Mouse (Mus musculus) embryonic facial prominence, embryonic 11.5 days (tissue): Measurements from ENCODE around the gene Fbh1. TPM values are rescaled to one million over a fixed set of nuclear protein-coding genes. Genes with fewer than 3 reads are reported as not detected.
"Not testable (repeated sequence)": the region's sequence is repeated elsewhere in the genome, so short reads cannot be mapped to it uniquely, and the experiment has no call there.

Experiments used
- ATAC-seq: fragments of 200-750 bp; cut with Nextera tagmentation; replicated peaks from 2 replicates; pipeline ENCODE4 v1.8.0; 2017; ENCODE audit warnings: low read depth; ENCODE audit not compliant: insufficient number of reproducible peaks, low FRiP score, low TSS enrichment
- DNase-seq: peaks from one replicate; pipeline ENCODE4 v3.0.0-alpha.2; 2015; ENCODE audit warnings: low spot score
- H3K27ac ChIP-seq: fragments of 300-500 bp; sonication (generic); replicated peaks from 2 replicates; pipeline ENCODE4 v1.5.1; 2014; ENCODE audit warnings: mild to moderate bottlenecking, low read depth, low read length, control low read depth
- H3K27me3 ChIP-seq: fragments of 300-500 bp; sonication (generic); 2 replicates; pipeline ENCODE4 v1.6.1; 2014; ENCODE audit warnings: mild to moderate bottlenecking, low read length, moderate library complexity, mixed read lengths; ENCODE audit not compliant: control insufficient read depth, insufficient read depth
- H3K36me3 ChIP-seq: fragments of 300-500 bp; sonication (generic); replicated peaks from 2 replicates; pipeline ENCODE4 v1.6.1; 2014; ENCODE audit warnings: low read depth, mild to moderate bottlenecking, low read length, moderate library complexity, mixed read lengths; ENCODE audit not compliant: control insufficient read depth, insufficient read depth
- H3K4me1 ChIP-seq: fragments of 300-500 bp; sonication (generic); 2 replicates; pipeline ENCODE4 v1.6.1; 2014; ENCODE audit warnings: low read length, mixed read lengths; ENCODE audit not compliant: control insufficient read depth, insufficient read depth
- H3K4me2 ChIP-seq: fragments of 300-500 bp; sonication (generic); 2 replicates; pipeline ENCODE4 v1.6.1; 2014; ENCODE audit warnings: low read depth, mild to moderate bottlenecking, control low read depth, low read length, moderate library complexity
- H3K4me3 ChIP-seq: fragments of 300-500 bp; sonication (generic); 2 replicates; pipeline ENCODE4 v1.5.1; 2014; ENCODE audit warnings: low read depth, low read length, control low read depth
- H3K9ac ChIP-seq: fragments of 300-500 bp; sonication (generic); replicated peaks from 2 replicates; pipeline ENCODE4 v1.6.1; 2014; ENCODE audit warnings: mild to moderate bottlenecking, control low read depth, low read length
- H3K9me3 ChIP-seq: fragments of 300-500 bp; sonication (generic); replicated peaks from 2 replicates; pipeline ENCODE4 v1.6.1; 2016; ENCODE audit warnings: mild to moderate bottlenecking, low read length, inconsistent platforms, mixed read lengths; ENCODE audit not compliant: control insufficient read depth
- WGBS: fragments of 180-500 bp; shearing (Covaris S2); extraction: QIAGEN DNeasy Blood & Tissue Kit; methylation state at CpG from one replicate; pipeline ENCODE4 v1.1.7; 2014; 5-methylcytosine and 5-hydroxymethylcytosine counted together
- polyA plus RNA-seq: library from polyadenylated mRNA; unstranded; fragments of >200 nt; fragmentation: Nextera tagmentation; extraction: Ambion mirVana; gene quantifications from 2 replicates; pipeline ENCODE4 v1.2.1, GENCODE M21; 2014

Gene Fbh1
- polyA plus RNA-seq, 1 experiment from 2014 or later: 148 TPM

DNA sequence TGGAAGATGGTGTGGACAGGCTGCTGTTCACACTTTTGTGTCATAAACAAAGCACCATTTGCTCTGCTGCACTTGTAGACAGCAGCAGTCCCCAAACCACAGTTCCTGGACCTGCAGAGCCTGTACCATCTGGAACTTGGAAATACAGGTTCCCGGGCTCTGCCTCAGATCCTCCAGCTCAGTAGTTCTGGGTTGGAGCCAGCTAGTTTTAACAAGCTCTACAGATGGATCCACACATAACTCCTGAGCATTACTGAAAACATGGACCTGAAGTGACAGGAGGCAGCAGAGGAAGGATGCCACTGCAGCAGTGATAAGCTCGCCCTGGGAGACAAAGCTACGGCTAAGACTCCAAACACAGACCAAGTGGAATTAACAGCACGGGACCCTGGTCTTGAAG lies 62.8 kb downstream of the Fbh1 start:
- Histone ChIP-seq H3K27ac (no peak overlapping the region), H3K9me3 (no peaks in the 10 kb centered on the region), H3K9ac (no peak overlapping the region), H3K27me3 (no peaks in the 10 kb centered on the region), H3K4me2 (no peak overlapping the region), H3K4me1 (no peaks in the 10 kb centered on the region), H3K36me3 (no peaks in the 10 kb centered on the region), H3K4me3 (no peak overlapping the region)
- 81% methylated on average over 4 of the region's 4 CpGs for WGBS
- ATAC-seq (no peak), DNase-seq (no peak)

DNA sequence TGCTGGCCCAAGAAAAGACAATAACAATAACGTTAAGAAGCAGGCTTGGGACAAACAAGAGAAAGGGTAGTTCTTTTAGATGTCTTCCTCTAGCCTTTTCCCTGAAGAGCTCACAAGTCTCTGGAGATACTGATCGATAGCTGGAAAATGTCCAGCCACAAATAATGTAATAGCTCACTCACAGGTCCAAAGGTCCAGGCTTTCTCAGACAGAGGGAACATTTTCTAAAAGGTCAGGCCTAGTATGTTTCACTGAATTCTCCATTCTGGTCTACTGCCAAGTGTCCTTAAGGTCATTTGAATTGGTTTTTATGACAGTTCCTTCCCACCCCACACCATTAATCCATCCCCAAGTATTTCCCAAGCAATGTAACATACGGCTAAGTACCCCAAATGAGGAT lies 64.4 kb downstream of the Fbh1 start:
- DNase-seq: no peak
- Histone ChIP-seq H3K4me1 (no peaks in the 10 kb centered on the region), H3K27me3 (no peaks in the 10 kb centered on the region), H3K9ac (no peak overlapping the region), H3K4me2 (no peak overlapping the region), H3K27ac (no peak overlapping the region), H3K9me3 (no peaks in the 10 kb centered on the region), H3K4me3 (no peak overlapping the region), H3K36me3 (no peaks in the 10 kb centered on the region)
- no peak for ATAC-seq
- WGBS: 72% methylated on average over 3 of the region's 3 CpGs

DNA sequence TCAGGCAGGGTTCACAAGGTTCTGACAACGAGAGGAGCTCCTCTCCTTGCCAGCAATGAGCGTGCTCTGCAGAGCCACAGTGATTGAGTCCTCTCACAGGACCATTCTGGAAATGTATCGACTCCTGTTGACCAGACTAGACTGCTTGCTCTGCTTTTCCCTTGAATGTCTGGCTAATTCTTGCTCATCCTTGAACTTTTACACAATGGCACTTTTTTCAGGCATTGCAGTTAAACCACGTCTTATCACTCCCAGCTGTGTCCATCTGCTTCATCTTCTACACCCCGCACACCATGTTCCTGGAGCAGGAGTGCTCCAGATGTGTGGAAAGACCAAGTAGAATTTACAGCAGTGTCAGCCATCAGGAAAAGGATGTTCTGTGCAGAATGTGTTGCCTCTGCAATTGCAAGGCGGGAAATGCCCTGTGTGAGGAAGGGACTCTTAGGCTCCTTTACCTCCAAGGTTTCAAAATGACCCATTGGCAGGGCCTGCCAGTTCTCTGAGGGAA lies 64.8 kb downstream of the Fbh1 start:
- Histone ChIP-seq H3K27me3 (no peaks in the 10 kb centered on the region), H3K36me3 (no peaks in the 10 kb centered on the region), H3K4me3 (no peak overlapping the region), H3K4me2 (no peak overlapping the region), H3K27ac (no peak overlapping the region), H3K9me3 (no peaks in the 10 kb centered on the region), H3K4me1 (no peaks in the 10 kb centered on the region), H3K9ac (no peak overlapping the region)
- ATAC-seq: no peak
- DNase-seq: no peak
- WGBS: 83% methylated on average over 6 of the region's 6 CpGs

DNA sequence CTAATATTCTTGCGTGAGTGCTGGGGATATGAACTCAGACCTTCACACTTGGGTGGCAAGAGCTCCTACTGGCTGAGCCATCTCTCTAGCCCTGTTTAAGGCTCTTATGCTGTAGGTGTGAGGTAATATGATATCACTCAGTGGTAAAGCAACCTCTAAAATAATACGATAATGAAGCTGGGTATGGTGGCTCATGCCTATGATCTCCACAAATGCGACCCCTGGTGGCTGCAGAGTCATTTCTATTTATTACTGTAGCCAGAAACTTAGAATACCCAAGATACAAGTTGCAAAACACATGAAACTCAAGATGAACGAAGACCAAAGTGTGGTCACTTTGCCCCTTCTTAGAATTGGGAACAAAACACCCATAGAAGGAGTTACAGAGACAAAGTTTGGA lies 67.3 kb downstream of the Fbh1 start:
- 53% methylated on average over 4 of the region's 4 CpGs for WGBS
- H3K9me3 ChIP-seq, H3K27ac ChIP-seq, H3K36me3 ChIP-seq, H3K27me3 ChIP-seq, H3K4me1 ChIP-seq, H3K4me3 ChIP-seq, H3K4me2 ChIP-seq, ATAC-seq, H3K9ac ChIP-seq: not testable (repeated sequence)
- peak; percentile 44 for DNase-seq

DNA sequence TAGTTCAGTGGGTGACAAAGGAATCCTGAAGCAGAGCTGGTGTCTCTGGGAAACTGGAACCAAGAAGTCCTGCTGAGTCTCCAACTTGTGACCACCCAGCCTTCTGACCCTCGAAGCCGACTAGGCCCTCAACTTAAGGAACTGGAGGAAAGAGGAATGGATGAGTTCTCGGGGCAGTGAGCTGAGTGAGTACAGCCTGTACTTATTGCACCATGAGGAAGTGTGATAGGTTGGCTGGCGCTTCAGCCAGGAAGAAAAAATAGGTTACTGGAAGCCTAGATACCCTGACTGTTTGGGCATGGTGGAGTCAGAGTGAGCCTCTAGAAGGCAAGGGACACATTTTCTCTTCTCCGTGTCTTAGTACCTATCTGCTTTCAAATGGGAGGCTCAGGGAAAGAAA lies 68.8 kb downstream of the Fbh1 start:
- H3K9me3 ChIP-seq: no peaks in the 10 kb centered on the region
- WGBS: 83% methylated on average over 5 of the region's 5 CpGs
- H3K4me3 ChIP-seq: no peak overlapping the region
- no peak overlapping the region for H3K4me2 ChIP-seq
- H3K27ac ChIP-seq: no peak overlapping the region
- H3K4me1 ChIP-seq: no peaks in the 10 kb centered on the region
- no peak for DNase-seq
- no peak for ATAC-seq
- H3K36me3 ChIP-seq: no peaks in the 10 kb centered on the region
- H3K9ac ChIP-seq: no peak overlapping the region
- peaks cover 11% of the 10 kb centered on the region for H3K27me3 ChIP-seq

DNA sequence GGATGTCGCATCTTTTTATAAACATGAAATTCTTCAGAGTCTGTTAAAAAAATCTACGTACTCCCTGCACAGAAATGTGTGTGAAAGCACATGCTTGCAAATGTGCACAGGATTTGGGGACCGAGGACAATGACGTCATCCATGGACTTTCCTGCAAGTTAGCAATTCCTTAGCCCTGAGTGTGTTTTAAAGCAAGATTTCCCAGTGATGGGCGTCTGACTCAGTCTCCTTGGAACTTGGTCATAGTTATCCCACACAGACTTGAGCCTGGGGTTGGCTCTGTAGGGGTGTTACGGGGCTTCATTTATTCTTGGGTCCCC lies 70.7 kb downstream of the Fbh1 start:
- H3K27me3 ChIP-seq: peaks cover 11% of the 10 kb centered on the region

DNA sequence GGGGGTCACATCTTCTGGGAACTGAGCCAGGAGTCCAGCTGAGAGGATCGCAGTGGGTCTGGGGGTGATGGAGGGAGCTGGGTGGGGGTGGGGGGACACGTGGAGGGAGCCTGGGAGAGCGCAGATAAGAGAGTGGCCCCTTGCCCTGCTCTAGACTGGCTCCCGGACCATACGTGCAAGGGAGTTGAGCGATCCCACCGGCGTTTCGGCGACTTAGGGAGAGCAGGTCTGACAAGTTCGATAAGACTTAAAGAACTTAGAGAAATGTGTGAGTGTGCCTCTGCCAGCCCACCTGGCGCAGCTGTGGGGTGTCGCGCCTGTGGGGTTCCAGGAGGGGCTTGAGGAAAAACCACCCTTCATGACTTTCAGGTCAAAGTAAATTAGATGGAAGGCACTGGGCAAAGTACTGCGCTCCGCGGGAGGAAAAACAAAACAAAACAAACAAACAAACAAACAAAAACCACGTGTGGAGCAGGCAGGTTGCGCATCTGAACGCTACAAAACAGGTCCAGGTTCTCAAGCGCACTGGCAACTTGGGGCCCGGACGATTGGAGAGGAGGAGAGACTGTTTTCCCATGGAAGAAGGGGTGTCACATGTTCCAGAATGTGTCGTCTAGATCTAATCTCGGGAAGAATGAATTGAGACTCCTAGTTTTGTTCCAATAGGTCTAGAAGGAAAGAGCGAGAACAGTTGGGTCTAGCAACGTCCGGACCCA lies 71.2 kb downstream of the Fbh1 start:
- H3K27me3 ChIP-seq: peaks cover 11% of the 10 kb centered on the region
- WGBS: 3% methylated on average over 28 of the region's 28 CpGs

More for the DNA sequence above, 70.7 kb downstream of the Fbh1 start:
- H3K9ac ChIP-seq: no peak overlapping the region
- no peak for DNase-seq
- no peaks in the 10 kb centered on the region for H3K36me3 ChIP-seq
- no peaks in the 10 kb centered on the region for H3K4me1 ChIP-seq
- H3K4me2 ChIP-seq: peak overlapping the region; percentile 87; the same call in 1 of the 2 replicates
- H3K9me3 ChIP-seq: no peaks in the 10 kb centered on the region
- H3K27ac ChIP-seq: no peak overlapping the region
- WGBS: 35% methylated on average over 6 of the region's 6 CpGs
- H3K4me3 ChIP-seq: no peak overlapping the region
- ATAC-seq: no peak

DNA sequence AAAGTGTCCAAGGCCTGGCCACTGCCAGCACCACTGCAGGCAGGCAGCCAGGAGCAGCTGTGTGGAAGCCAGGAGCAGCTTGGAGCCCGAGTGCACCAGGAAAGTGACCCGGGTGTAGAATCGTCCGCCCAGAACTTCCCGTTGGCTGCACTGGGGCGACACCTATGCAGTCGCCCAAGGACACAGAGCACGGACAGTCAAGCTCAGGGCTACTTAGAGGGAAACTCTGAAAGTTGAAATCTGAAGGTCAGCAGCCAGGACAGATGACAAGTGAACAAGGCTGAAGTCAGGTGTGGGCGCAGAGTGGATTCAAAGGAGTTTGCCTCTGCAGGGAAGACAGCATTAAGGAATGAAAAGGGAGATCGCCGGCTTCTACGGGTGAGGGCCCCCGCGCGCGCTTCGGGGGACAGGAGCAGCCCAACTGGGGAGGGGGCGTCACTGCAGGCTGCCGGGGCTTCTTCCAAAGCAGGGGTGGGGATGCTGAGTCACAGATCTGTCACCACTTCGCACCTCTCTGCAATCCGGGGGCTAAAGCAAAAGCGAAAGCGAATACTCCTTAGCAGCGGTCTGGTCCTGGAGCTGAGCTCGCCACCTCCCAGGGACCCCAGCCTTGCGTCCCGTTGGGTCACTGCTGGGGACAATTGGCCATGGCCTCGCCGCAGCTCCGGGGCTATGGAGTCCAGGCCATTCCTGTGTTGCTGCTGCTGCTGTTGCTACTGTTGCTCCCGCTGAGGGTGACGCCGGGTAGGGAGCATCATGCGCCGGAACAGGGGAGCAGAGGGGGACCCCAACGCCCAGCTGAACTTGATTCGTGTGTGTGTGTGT lies 72.0 kb downstream of the Fbh1 start, which contains the start of gene Il15ra:
Gene Il15ra, plus strand, starts transcription at position 90 of the 825 bp plus-strand sequence.
- WGBS: under 1% methylated on average over 37 of the region's 37 CpGs
- Histone ChIP-seq H3K9ac (peak within 1 kb of the TSS; percentile 53), H3K4me3 (peak within 1 kb of the TSS; percentile 53), H3K9me3 (no peaks in the 10 kb centered on the region), H3K4me2 (peak within 1 kb of the TSS; percentile 87), H3K27me3 (peaks cover 11% of the 10 kb centered on the region), H3K36me3 (no peaks in the 10 kb centered on the region), H3K27ac (no peak within 1 kb of the TSS), H3K4me1 (no peaks in the 10 kb centered on the region)
- DNase-seq: peak; percentile 36
- peak; percentile 83 for ATAC-seq

More for the DNA sequence above, 71.2 kb downstream of the Fbh1 start:
- H3K27ac ChIP-seq: no peak overlapping the region
- H3K9me3 ChIP-seq: no peaks in the 10 kb centered on the region
- no peaks in the 10 kb centered on the region for H3K4me1 ChIP-seq
- H3K36me3 ChIP-seq: no peaks in the 10 kb centered on the region
- H3K4me2 ChIP-seq: peak overlapping the region; percentile 87
- peak overlapping the region; percentile 53 for H3K4me3 ChIP-seq
- ATAC-seq (peak; percentile 65), DNase-seq (peak; percentile 26)
- H3K9ac ChIP-seq: peak overlapping the region; percentile 53
